Mouse (Mus musculus) fat pad, adult 2 months (tissue): ENCODE measurements around the gene Pkmyt1.
"Not testable (repeated sequence)": the region's sequence is repeated elsewhere in the genome, so short reads cannot be mapped to it uniquely, and the experiment has no call there.

Experiments
- DNase-seq: peaks from one replicate; pipeline ENCODE4 v3.0.0-alpha.2; 2011; ENCODE audit warnings: low read depth, low spot score; ENCODE audit errors: extremely low read depth

Gene Pkmyt1

GRCm38 (mm10) chr17:23746767-23747166 is 20.6 kb downstream of the Pkmyt1 start:
- DNase-seq, result no peak

GRCm38 (mm10) chr17:23747471-23747870 is 21.3 kb downstream of the Pkmyt1 start:
- no peak for DNase-seq

- no peak for DNase-seq
Observed at GRCm38 (mm10) chr17:23748026-23748425, 21.9 kb downstream of the Pkmyt1 start.

GRCm38 (mm10) chr17:23748631-23749391 is 22.7 kb downstream of the Pkmyt1 start:
- no peak for DNase-seq

- no peak for DNase-seq
Observed at GRCm38 (mm10) chr17:23749400-23750191, 23.5 kb downstream of the Pkmyt1 start.

GRCm38 (mm10) chr17:23755689-23756088 is 29.6 kb downstream of the Pkmyt1 start:
- no peak for DNase-seq

- no peak for DNase-seq
Observed at GRCm38 (mm10) chr17:23757581-23757980, 31.4 kb downstream of the Pkmyt1 start.

- no peak for DNase-seq
Observed at GRCm38 (mm10) chr17:23758801-23759200, 32.7 kb downstream of the Pkmyt1 start.

- no peak for DNase-seq
Observed at GRCm38 (mm10) chr17:23760231-23760630, 34.1 kb downstream of the Pkmyt1 start.

GRCm38 (mm10) chr17:23761155-23761554 is 35.0 kb downstream of the Pkmyt1 start:
- no peak for DNase-seq

GRCm38 (mm10) chr17:23762976-23763375 is 36.8 kb downstream of the Pkmyt1 start:
- DNase-seq, result no peak

GRCm38 (mm10) chr17:23770493-23770892 is 44.4 kb downstream of the Pkmyt1 start:
- no peak for DNase-seq

- no peak for DNase-seq
Observed at GRCm38 (mm10) chr17:23770896-23771283, 44.8 kb downstream of the Pkmyt1 start.

GRCm38 (mm10) chr17:23771284-23772218 is 45.4 kb downstream of the Pkmyt1 start, which contains the start of gene Flywch1:
Gene Flywch1, minus strand, starts transcription at chr17:23771602.
- DNase-seq, result peak; percentile 92

GRCm38 (mm10) chr17:23772219-23772556 is 46.1 kb downstream of the Pkmyt1 start:
- not testable (repeated sequence) for DNase-seq

GRCm38 (mm10) chr17:23773676-23774075 is 47.5 kb downstream of the Pkmyt1 start:
- DNase-seq, result no peak

- DNase-seq, result no peak
Observed at GRCm38 (mm10) chr17:23774090-23774489, 48.0 kb downstream of the Pkmyt1 start.

- DNase-seq, result no peak
Observed at GRCm38 (mm10) chr17:23776216-23776615, 50.1 kb downstream of the Pkmyt1 start.

- no peak for DNase-seq
Observed at GRCm38 (mm10) chr17:23777141-23777540, 51.0 kb downstream of the Pkmyt1 start.

GRCm38 (mm10) chr17:23778447-23778846 is 52.3 kb downstream of the Pkmyt1 start:
- no peak for DNase-seq

GRCm38 (mm10) chr17:23783352-23783751 is 57.2 kb downstream of the Pkmyt1 start:
- DNase-seq, result no peak
